Mouse (Mus musculus): ENCODE data around the gene Msi2. TPM values are rescaled to one million over a fixed set of nuclear protein-coding genes. Genes with fewer than 3 reads are reported as not detected.

Msi2 gene
- polyA plus RNA-seq, 1 experiment: 78.5 TPM

GRCm38 (mm10) chr11:88592099-88592498 lies 126.2 kb downstream of the Msi2 start:
- WGBS: 85% methylated on average over 8 of the region's 8 CpGs
- H3K4me3 ChIP-seq (ENCODE audit: insufficient read depth, low read depth, low read length): no peak overlapping the region
- no peak overlapping the region for H3K27ac ChIP-seq (ENCODE audit: insufficient read depth, low read depth, low read length)
- H3K4me1 ChIP-seq (ENCODE audit: control insufficient read depth, insufficient read depth, low read length): peaks cover 28% of the 10 kb centered on the region
- TF ChIP-seq POLR2A (IDR thresholded peaks at IDR 0.05; ENCODE audit: insufficient read depth, low read depth, low read length) (no peak), CTCF (IDR thresholded peaks at IDR 0.05; ENCODE audit: insufficient read depth, low read depth, low read length) (no peak)

- no peak overlapping the region for H3K27ac ChIP-seq (ENCODE audit: insufficient read depth, low read depth, low read length)
- TF ChIP-seq POLR2A (IDR thresholded peaks at IDR 0.05; ENCODE audit: insufficient read depth, low read depth, low read length) (no peak), CTCF (IDR thresholded peaks at IDR 0.05; ENCODE audit: insufficient read depth, low read depth, low read length) (no peak)
- H3K4me3 ChIP-seq (ENCODE audit: insufficient read depth, low read depth, low read length): no peak overlapping the region
- WGBS: 72% methylated on average over 5 of the region's 5 CpGs
- H3K4me1 ChIP-seq (ENCODE audit: control insufficient read depth, insufficient read depth, low read length): peaks cover 30% of the 10 kb centered on the region
Observed at GRCm38 (mm10) chr11:88590647-88591046, 127.7 kb downstream of the Msi2 start.

GRCm38 (mm10) chr11:88589641-88590040 lies 128.7 kb downstream of the Msi2 start:
- WGBS: 63% methylated on average over 6 of the region's 6 CpGs
- H3K4me3 ChIP-seq (ENCODE audit: insufficient read depth, low read depth, low read length): no peak overlapping the region
- TF ChIP-seq POLR2A (IDR thresholded peaks at IDR 0.05; ENCODE audit: insufficient read depth, low read depth, low read length): no peak
- H3K27ac ChIP-seq (ENCODE audit: insufficient read depth, low read depth, low read length): peak overlapping the region; percentile 30
- peaks cover 32% of the 10 kb centered on the region for H3K4me1 ChIP-seq (ENCODE audit: control insufficient read depth, insufficient read depth, low read length)

GRCm38 (mm10) chr11:88588688-88589210 lies 129.6 kb downstream of the Msi2 start:
- WGBS: 63% methylated on average over 9 of the region's 9 CpGs
- peaks cover 34% of the 10 kb centered on the region for H3K4me1 ChIP-seq (ENCODE audit: control insufficient read depth, insufficient read depth, low read length)

GRCm38 (mm10) chr11:88587710-88588109 lies 130.6 kb downstream of the Msi2 start:
- no peak for TF ChIP-seq CTCF (IDR thresholded peaks at IDR 0.05; ENCODE audit: insufficient read depth, low read depth, low read length)
- TF ChIP-seq POLR2A (IDR thresholded peaks at IDR 0.05; ENCODE audit: insufficient read depth, low read depth, low read length): no peak
- WGBS: 77% methylated on average over 5 of the region's 5 CpGs
- no peak overlapping the region for H3K27ac ChIP-seq (ENCODE audit: insufficient read depth, low read depth, low read length)
- H3K4me3 ChIP-seq (ENCODE audit: insufficient read depth, low read depth, low read length): no peak overlapping the region
- peaks cover 40% of the 10 kb centered on the region for H3K4me1 ChIP-seq (ENCODE audit: control insufficient read depth, insufficient read depth, low read length)

More at GRCm38 (mm10) chr11:88588688-88589210, 129.6 kb downstream of the Msi2 start:
- Histone ChIP-seq H3K27ac (ENCODE audit: insufficient read depth, low read depth, low read length) (peak overlapping the region; percentile 30), H3K4me3 (ENCODE audit: insufficient read depth, low read depth, low read length) (no peak overlapping the region)
- TF ChIP-seq POLR2A (IDR thresholded peaks at IDR 0.05; ENCODE audit: insufficient read depth, low read depth, low read length): no peak
- no peak for TF ChIP-seq CTCF (IDR thresholded peaks at IDR 0.05; ENCODE audit: insufficient read depth, low read depth, low read length)

- 67% methylated on average over 2 of the region's 2 CpGs for WGBS
- Histone ChIP-seq H3K4me3 (ENCODE audit: insufficient read depth, low read depth, low read length) (no peak overlapping the region), H3K4me1 (ENCODE audit: control insufficient read depth, insufficient read depth, low read length) (peaks cover 47% of the 10 kb centered on the region), H3K27ac (ENCODE audit: insufficient read depth, low read depth, low read length) (peak overlapping the region; percentile 27; the same call in 1 of the 2 replicates)
- TF ChIP-seq POLR2A (IDR thresholded peaks at IDR 0.05; ENCODE audit: insufficient read depth, low read depth, low read length) (no peak), CTCF (IDR thresholded peaks at IDR 0.05; ENCODE audit: insufficient read depth, low read depth, low read length) (no peak)
Observed at GRCm38 (mm10) chr11:88585880-88586279, 132.4 kb downstream of the Msi2 start.

GRCm38 (mm10) chr11:88585171-88585632 lies 133.1 kb downstream of the Msi2 start:
- Histone ChIP-seq H3K4me3 (ENCODE audit: insufficient read depth, low read depth, low read length) (no peak overlapping the region), H3K27ac (ENCODE audit: insufficient read depth, low read depth, low read length) (peak overlapping the region; percentile 60), H3K4me1 (ENCODE audit: control insufficient read depth, insufficient read depth, low read length) (peaks cover 47% of the 10 kb centered on the region)
- no peak for TF ChIP-seq CTCF (IDR thresholded peaks at IDR 0.05; ENCODE audit: insufficient read depth, low read depth, low read length)
- TF ChIP-seq POLR2A (IDR thresholded peaks at IDR 0.05; ENCODE audit: insufficient read depth, low read depth, low read length): no peak
- 31% methylated on average over 10 of the region's 10 CpGs for WGBS

GRCm38 (mm10) chr11:88583866-88584265 lies 134.4 kb downstream of the Msi2 start:
- no peak overlapping the region for H3K4me3 ChIP-seq (ENCODE audit: insufficient read depth, low read depth, low read length)
- 53% methylated on average over 6 of the region's 6 CpGs for WGBS
- peaks cover 39% of the 10 kb centered on the region for H3K4me1 ChIP-seq (ENCODE audit: control insufficient read depth, insufficient read depth, low read length)
- TF ChIP-seq POLR2A (IDR thresholded peaks at IDR 0.05; ENCODE audit: insufficient read depth, low read depth, low read length): no peak
- H3K27ac ChIP-seq (ENCODE audit: insufficient read depth, low read depth, low read length): peak overlapping the region; percentile 52

GRCm38 (mm10) chr11:88583259-88583833 lies 135.0 kb downstream of the Msi2 start:
- Histone ChIP-seq H3K27ac (ENCODE audit: insufficient read depth, low read depth, low read length) (peak overlapping the region; percentile 39), H3K4me1 (ENCODE audit: control insufficient read depth, insufficient read depth, low read length) (peaks cover 35% of the 10 kb centered on the region), H3K4me3 (ENCODE audit: insufficient read depth, low read depth, low read length) (no peak overlapping the region)
- TF ChIP-seq CTCF (IDR thresholded peaks at IDR 0.05; ENCODE audit: insufficient read depth, low read depth, low read length): no peak
- TF ChIP-seq POLR2A (IDR thresholded peaks at IDR 0.05; ENCODE audit: insufficient read depth, low read depth, low read length): no peak
- WGBS: 51% methylated on average over 8 of the region's 8 CpGs

Data from olfactory bulb, adult 2 months (tissue).